Mouse (Mus musculus): Measurements from ENCODE around the gene Nrn1.

GRCm38 (mm10) chr13:36714101-36714500, 20.8 kb downstream of the Nrn1 start:
- TF ChIP-seq CTCF (conservative IDR thresholded peaks at IDR 0.05; ENCODE audit: insufficient read depth, insufficient read length, low read depth, low read length) (no peak), POLR2A (IDR thresholded peaks at IDR 0.05; ENCODE audit: low read depth, low read length) (no peak)

Measured in kidney, adult 2 months (tissue).